Mouse (Mus musculus): ENCODE measurements around the gene Psat1. TPM values are rescaled to one million over a fixed set of nuclear protein-coding genes. Genes with fewer than 3 reads are reported as not detected.

Psat1 gene
- total RNA-seq, 2 experiments from 2014 or later: 0.78 to 0.82 TPM

DNA sequence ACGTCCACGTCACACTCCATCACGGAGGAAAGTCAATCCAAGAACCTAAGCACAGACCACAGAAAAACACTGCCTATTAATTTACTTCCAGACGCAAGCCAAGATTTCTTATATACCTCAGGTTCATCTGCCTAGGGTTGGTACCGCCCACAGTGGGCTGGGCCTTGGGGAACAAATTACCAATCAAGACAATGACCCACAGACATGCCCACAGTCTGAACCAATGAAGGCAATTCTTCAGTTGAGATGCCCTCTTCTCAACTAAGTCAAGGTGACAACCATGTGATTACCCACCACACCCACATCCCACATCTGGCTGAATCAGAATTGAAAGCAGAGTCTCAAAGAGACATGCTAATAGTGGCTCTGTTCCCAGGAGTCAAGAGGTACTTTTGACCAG is 67.9 kb downstream of the Psat1 start:
- Histone ChIP-seq H3K27ac (no peak overlapping the region), H3K4me3 (no peak overlapping the region)
- intact Hi-C loops (cut with DNase I): no loop called here
- no peak for TF ChIP-seq CTCF (IDR thresholded peaks at IDR 0.05)
- DNase-seq: no peak

DNA sequence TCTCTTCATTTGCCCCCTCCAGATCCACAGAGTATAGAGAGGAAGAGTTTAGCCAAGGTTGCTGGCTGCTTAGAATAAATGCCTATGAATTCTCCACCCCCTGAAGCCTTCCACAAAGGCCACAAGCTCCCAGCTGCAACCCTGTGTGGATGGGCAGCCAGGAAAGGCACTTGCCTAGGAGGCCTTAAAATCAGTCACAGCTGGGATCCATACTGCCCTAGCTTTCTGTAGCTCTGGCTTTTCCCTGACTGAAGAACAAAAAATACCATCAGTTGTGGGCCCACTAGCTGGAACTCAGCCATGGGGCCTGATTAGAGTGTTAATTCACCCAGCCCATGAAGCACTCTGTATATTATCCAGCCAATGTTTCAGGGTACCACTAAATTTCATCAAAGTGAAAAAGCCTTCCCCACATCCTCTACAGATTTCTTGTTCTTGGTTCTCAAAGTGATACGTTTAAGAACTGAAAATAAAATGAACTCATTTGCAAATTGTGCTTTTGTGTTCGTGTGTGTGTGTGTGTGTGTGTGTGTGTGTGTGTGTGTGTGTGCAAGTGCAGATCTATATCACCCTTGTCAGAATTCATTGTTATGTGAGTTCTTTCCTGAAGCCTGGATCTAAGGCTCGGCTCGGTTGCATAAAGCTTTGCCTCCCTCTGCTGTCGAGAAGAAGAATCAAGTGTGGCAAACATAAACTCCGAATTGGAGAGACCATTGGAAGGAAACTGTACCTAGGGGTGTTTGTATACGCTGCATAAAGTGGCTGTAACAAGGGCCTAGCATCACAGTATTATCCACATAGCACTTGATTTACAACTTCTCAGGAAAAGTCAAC is 78.1 kb downstream of the Psat1 start:
- no peak overlapping the region for H3K4me3 ChIP-seq
- no peak overlapping the region for H3K27ac ChIP-seq
- TF ChIP-seq CTCF (IDR thresholded peaks at IDR 0.05): peak; percentile 38
- intact Hi-C loops (cut with DNase I): loop anchor here (5.0 kb wide), 2 partner anchors 98 to 113 kb away; partner anchors contain the start of gene Cep78
- DNase-seq: no peak

DNA sequence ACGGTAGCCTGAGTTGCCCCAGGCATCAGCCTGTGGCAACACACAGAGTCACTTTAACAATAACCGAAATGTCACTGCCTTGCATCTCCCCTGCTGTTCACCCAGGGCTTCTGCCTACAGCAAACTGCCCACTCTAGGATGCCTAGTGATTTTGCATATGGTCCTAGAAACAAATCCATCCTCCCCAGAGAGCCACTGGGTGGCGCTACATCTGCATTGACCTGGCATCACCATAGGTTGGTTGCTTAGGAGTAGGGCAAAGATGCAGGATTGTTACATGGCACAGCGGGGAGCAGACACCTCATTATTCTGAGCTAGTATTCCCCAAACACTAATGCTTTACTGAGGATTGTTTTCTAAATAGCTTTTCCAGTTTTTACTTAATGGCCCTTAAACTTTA is 80.3 kb downstream of the Psat1 start:
- intact Hi-C loops (cut with DNase I): loop anchor here (5.0 kb wide), 2 partner anchors 100 to 115 kb away; partner anchors contain the start of gene Cep78
- no peak overlapping the region for H3K27ac ChIP-seq
- H3K4me3 ChIP-seq: no peak overlapping the region
- TF ChIP-seq CTCF (IDR thresholded peaks at IDR 0.05): peak; percentile 63
- no peak for DNase-seq

DNA sequence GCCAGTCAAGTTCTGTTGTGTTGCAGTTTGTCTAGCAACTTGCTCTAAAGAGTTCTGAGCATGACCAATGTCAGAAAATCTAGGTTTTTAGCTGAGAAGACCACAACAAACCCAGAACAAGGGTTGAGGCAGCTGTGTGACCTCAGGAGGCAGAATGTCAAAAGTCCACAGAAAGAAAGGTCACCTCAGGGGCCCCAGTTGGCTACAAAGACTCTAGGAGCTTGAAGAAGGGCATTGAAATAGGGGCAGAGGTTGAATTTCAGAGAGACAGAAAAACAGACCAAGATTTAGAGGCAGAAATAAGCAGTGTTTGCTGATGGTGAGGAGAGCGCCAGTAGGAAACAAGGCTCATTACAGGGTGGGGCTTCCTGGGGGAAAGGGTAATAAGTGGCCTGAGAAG is 81.0 kb downstream of the Psat1 start:
- H3K4me3 ChIP-seq: no peak overlapping the region
- no peak for TF ChIP-seq CTCF (IDR thresholded peaks at IDR 0.05)
- H3K27ac ChIP-seq: no peak overlapping the region
- intact Hi-C loops (cut with DNase I): loop anchor here (5.0 kb wide), 2 partner anchors 101 to 116 kb away; partner anchors contain the start of gene Cep78
- no peak for DNase-seq

DNA sequence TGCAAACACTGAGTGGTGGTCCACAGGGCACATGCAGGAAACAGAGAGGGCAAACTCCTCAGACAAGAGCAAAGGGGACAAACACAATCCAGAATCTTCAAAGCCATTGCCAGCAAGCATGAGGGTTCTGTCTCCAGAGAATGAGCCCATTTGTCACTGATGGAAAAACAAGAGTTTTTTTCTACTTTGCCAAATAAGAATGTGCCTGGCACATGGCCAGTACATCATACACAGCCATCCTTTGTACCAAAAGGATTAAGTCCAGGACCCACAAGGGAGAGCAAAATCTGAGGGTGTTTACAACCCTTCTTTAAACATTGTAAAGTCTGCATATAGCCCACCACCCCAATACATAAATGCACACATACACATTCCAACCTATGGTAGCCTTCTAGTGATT is 81.7 kb downstream of the Psat1 start:
- no peak for TF ChIP-seq CTCF (IDR thresholded peaks at IDR 0.05)
- DNase-seq: no peak
- intact Hi-C loops (cut with DNase I): loop anchor here (5.0 kb wide), 2 partner anchors 102 to 117 kb away; partner anchors contain the start of gene Cep78
- Histone ChIP-seq H3K27ac (no peak overlapping the region), H3K4me3 (no peak overlapping the region)

DNA sequence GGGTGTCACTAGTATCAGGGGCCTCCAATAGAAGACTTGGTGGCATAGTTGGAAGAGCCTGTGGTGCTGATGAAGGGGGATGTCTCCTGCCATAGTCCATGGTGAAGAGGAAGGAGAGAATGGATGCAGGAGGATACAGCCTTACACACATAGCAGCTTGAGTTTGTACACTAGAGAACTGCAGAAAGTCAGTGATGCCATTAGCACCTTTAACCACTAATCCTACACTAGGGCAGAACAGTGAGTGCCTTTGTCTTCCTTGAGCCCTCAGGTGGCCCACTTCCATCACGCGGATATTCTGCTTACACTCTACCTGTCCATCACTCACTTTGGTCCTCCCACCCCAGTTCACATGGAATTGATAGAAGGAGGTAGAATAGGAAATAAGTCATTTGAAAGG is 83.0 kb downstream of the Psat1 start:
- Histone ChIP-seq H3K27ac (no peak overlapping the region), H3K4me3 (no peak overlapping the region)
- TF ChIP-seq CTCF (IDR thresholded peaks at IDR 0.05): no peak
- intact Hi-C loops (cut with DNase I): no loop called here
- no peak for DNase-seq

DNA sequence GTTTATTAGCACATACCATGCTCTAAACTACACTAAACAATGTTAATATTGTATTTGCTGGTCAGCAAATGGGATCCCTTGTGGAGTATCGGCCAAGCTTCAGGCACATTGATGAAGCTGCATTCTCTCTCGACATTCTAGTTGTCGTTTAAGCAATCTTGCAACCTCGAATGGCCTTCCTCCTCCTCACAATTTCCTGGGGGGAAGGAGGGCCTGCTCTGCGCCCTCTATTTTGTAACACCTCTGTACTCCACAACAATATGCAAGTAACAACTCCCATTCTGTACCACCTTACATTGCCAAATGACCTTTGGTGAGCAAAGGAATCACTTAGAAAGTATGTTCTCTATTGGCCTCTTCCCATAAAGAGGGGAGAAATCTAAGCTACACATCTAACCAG is 91.8 kb downstream of the Psat1 start:
- intact Hi-C loops (cut with DNase I): no loop called here
- no peak for DNase-seq
- Histone ChIP-seq H3K27ac (no peak overlapping the region), H3K4me3 (no peak overlapping the region)
- TF ChIP-seq CTCF (IDR thresholded peaks at IDR 0.05): no peak

Other genes starting within 250 kb of the Psat1 start
- 1 to 10 TPM; 2.1 to 2.3 TPM for gene Cep78, start 37.7 kb upstream of the Psat1 start, total RNA-seq (2021)
- gene Gnaq, start 185.5 kb upstream of the Psat1 start, total RNA-seq (2021): 10 to 100 TPM; 12.2 to 15.7 TPM